Mouse (Mus musculus): ENCODE data around the gene Vmn2r29.
"Not testable (repeated sequence)": the region's sequence is repeated elsewhere in the genome, so short reads cannot be mapped to it uniquely, and the experiment has no call there.

Gene Vmn2r29

GRCm38 (mm10) chr7:7247228-7247627 is at the start of gene Vmn2r29:
TSS of gene Vmn2r29 (minus strand) at chr7:7247328.
- not testable (repeated sequence) for DNase-seq

- DNase-seq, result peak; percentile 32
These were observed 48.5 kb upstream of the Vmn2r29 start for GRCm38 (mm10) chr7:7295595-7295994.

- no peak for DNase-seq
These were observed 34.3 kb upstream of the Vmn2r29 start for GRCm38 (mm10) chr7:7281383-7281782.

GRCm38 (mm10) chr7:7277966-7278567 is 30.9 kb upstream of the Vmn2r29 start, which contains the start of gene Gm45844:
TSS of gene Gm45844 (minus strand) at chr7:7278289.
- DNase-seq, result peak; percentile 93

- not testable (repeated sequence) for DNase-seq
These were observed 30.4 kb upstream of the Vmn2r29 start for GRCm38 (mm10) chr7:7277556-7277955.

- peak; percentile 32 for DNase-seq
These were observed 37.6 kb downstream of the Vmn2r29 start, which contains the start of gene Zfp772 for GRCm38 (mm10) chr7:7209313-7210151. TSS of gene Zfp772 (minus strand) at chr7:7209998.

GRCm38 (mm10) chr7:7188191-7188942 is 58.8 kb downstream of the Vmn2r29 start:
- DNase-seq, result peak; percentile 85

- no peak for DNase-seq
These were observed 59.5 kb downstream of the Vmn2r29 start for GRCm38 (mm10) chr7:7187417-7188190.

GRCm38 (mm10) chr7:7185897-7186296 is 61.2 kb downstream of the Vmn2r29 start:
- DNase-seq, result no peak
